Mouse (Mus musculus) forebrain, embryonic 13.5 days (tissue): ENCODE data around the gene Carmil1. TPM values are rescaled to one million over a fixed set of nuclear protein-coding genes. Genes with fewer than 3 reads are reported as not detected.

Experiments
- ATAC-seq: fragments of 200-750 bp; cut with Nextera tagmentation; 2 replicates; pipeline ENCODE4 v1.8.0; 2017
- H3K27ac ChIP-seq: fragments of 300-500 bp; sonication (generic); 2 replicates; pipeline ENCODE4 v1.5.1; 2015; ENCODE audit warnings: inconsistent platforms, mild to moderate bottlenecking, moderate library complexity
- H3K27me3 ChIP-seq: fragments of 300-500 bp; sonication (generic); 2 replicates; pipeline ENCODE4 v1.6.1; 2015; ENCODE audit warnings: mild to moderate bottlenecking, inconsistent platforms
- H3K36me3 ChIP-seq: fragments of 300-500 bp; sonication (generic); 2 replicates; pipeline ENCODE4 v1.6.1; 2015; ENCODE audit warnings: mild to moderate bottlenecking, inconsistent platforms; ENCODE audit not compliant: poor library complexity, severe bottlenecking
- H3K4me1 ChIP-seq: fragments of 300-500 bp; sonication (generic); 2 replicates; pipeline ENCODE4 v1.6.1; 2015; ENCODE audit warnings: inconsistent platforms
- H3K4me2 ChIP-seq: fragments of 300-500 bp; sonication (generic); 2 replicates; pipeline ENCODE4 v1.6.1; 2015; ENCODE audit warnings: inconsistent platforms, mild to moderate bottlenecking, moderate library complexity
- H3K4me3 ChIP-seq: fragments of 300-500 bp; sonication (generic); 2 replicates; pipeline ENCODE4 v1.5.1; 2015; ENCODE audit warnings: mild to moderate bottlenecking, inconsistent platforms
- H3K9ac ChIP-seq: fragments of 300-500 bp; sonication (generic); 2 replicates; pipeline ENCODE4 v1.6.1; 2015; ENCODE audit warnings: mild to moderate bottlenecking, inconsistent platforms
- H3K9me3 ChIP-seq: fragments of 300-500 bp; sonication (generic); replicated peaks from 2 replicates; pipeline ENCODE4 v1.6.1; 2016; ENCODE audit warnings: inconsistent platforms
- WGBS: fragments of 180-500 bp; shearing (Covaris S2); methylation state at CpG from one replicate; pipeline ENCODE4 v1.1.7; 2015; 5-methylcytosine and 5-hydroxymethylcytosine counted together
- polyA plus RNA-seq: library from polyadenylated mRNA; unstranded; fragments of >200 nt; fragmentation: Nextera tagmentation; extraction: Ambion mirVana; gene quantifications from 2 replicates; pipeline ENCODE4 v1.2.1, GENCODE M21; 2015

Gene Carmil1
- polyA plus RNA-seq, 1 experiment from 2014 or later = 20.6 TPM

GRCm38 (mm10) chr13:24251236-24251635, 29.4 kb downstream of the Carmil1 start:
- WGBS = 95% methylated on average over 7 of the region's 7 CpGs
- no peak for ATAC-seq
- H3K36me3 ChIP-seq = no peaks in the 10 kb centered on the region
- no peaks in the 10 kb centered on the region for H3K9me3 ChIP-seq
- H3K4me2 ChIP-seq = no peak overlapping the region
- no peak overlapping the region for H3K9ac ChIP-seq
- H3K4me3 ChIP-seq = no peak overlapping the region
- no peak overlapping the region for H3K27ac ChIP-seq
- no peaks in the 10 kb centered on the region for H3K4me1 ChIP-seq
- no peaks in the 10 kb centered on the region for H3K27me3 ChIP-seq

GRCm38 (mm10) chr13:24247928-24248327, 32.7 kb downstream of the Carmil1 start:
- H3K36me3 ChIP-seq = no peaks in the 10 kb centered on the region
- H3K4me3 ChIP-seq = no peak overlapping the region
- WGBS = 85% methylated on average over 5 of the region's 5 CpGs
- no peak overlapping the region for H3K27ac ChIP-seq
- H3K9me3 ChIP-seq = no peaks in the 10 kb centered on the region
- no peak overlapping the region for H3K9ac ChIP-seq
- peaks cover 7% of the 10 kb centered on the region for H3K4me1 ChIP-seq
- H3K27me3 ChIP-seq = no peaks in the 10 kb centered on the region
- ATAC-seq = no peak
- H3K4me2 ChIP-seq = no peak overlapping the region

DNA sequence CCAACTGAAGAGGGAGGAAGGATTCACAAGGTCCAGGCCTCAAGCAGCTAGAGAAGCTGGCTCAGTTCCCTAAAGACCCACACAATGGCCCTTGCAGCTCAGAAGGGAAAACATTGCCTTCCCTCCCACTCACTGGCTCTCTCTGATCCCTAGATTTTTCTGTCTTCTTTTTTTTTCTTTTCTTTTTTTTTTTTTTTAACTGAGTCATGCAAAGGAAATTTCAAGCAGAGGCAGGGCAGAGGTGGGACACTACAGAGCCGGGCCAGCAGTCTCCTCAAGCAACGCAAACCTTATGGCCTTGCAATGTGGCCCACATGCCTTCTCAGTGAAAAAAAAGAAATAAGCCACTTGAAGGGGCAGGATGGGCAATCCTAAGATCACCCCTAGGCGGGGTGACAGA, 33.2 kb downstream of the Carmil1 start:
- H3K4me2 ChIP-seq = no peak overlapping the region
- H3K4me1 ChIP-seq = peaks cover 11% of the 10 kb centered on the region
- no peaks in the 10 kb centered on the region for H3K27me3 ChIP-seq
- no peak overlapping the region for H3K9ac ChIP-seq
- H3K36me3 ChIP-seq = no peaks in the 10 kb centered on the region
- 91% methylated on average over 3 of the region's 3 CpGs for WGBS
- no peak for ATAC-seq
- H3K9me3 ChIP-seq = no peaks in the 10 kb centered on the region
- H3K4me3 ChIP-seq = no peak overlapping the region
- H3K27ac ChIP-seq = no peak overlapping the region

- Histone ChIP-seq H3K4me3 (no peak overlapping the region), H3K4me1 (peaks cover 23% of the 10 kb centered on the region), H3K27ac (no peak overlapping the region), H3K9me3 (no peaks in the 10 kb centered on the region), H3K4me2 (no peak overlapping the region), H3K27me3 (no peaks in the 10 kb centered on the region), H3K9ac (no peak overlapping the region), H3K36me3 (no peaks in the 10 kb centered on the region)
- 90% methylated on average over 6 of the region's 6 CpGs for WGBS
- ATAC-seq = no peak
Observed at GRCm38 (mm10) chr13:24246266-24246665, 34.3 kb downstream of the Carmil1 start.

DNA sequence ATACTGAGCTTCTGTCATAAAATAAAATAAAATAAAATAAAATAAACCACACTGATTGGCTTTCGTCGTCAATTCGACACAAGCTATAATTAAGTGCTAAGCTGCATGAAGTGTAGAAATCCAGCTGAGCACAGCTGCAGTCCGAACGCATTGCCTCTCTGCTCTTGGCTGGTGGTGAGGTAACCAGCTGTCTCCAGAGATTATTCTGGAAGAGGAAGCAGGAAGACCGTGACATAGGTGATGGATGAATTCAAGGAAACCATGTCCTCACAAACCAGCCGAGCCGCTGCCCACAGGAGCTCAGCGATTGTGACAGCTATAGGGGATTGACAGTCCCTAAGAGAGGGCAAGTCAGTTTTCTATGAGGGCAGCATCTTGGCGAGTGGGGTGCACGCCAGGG, 36.0 kb downstream of the Carmil1 start:
- H3K4me1 ChIP-seq = peaks cover 27% of the 10 kb centered on the region
- H3K9ac ChIP-seq = no peak overlapping the region
- no peaks in the 10 kb centered on the region for H3K36me3 ChIP-seq
- no peaks in the 10 kb centered on the region for H3K27me3 ChIP-seq
- no peak for ATAC-seq
- H3K4me2 ChIP-seq = no peak overlapping the region
- H3K4me3 ChIP-seq = no peak overlapping the region
- no peaks in the 10 kb centered on the region for H3K9me3 ChIP-seq
- H3K27ac ChIP-seq = no peak overlapping the region; the same call in 1 of the 2 replicates
- 72% methylated on average over 11 of the region's 11 CpGs for WGBS

DNA sequence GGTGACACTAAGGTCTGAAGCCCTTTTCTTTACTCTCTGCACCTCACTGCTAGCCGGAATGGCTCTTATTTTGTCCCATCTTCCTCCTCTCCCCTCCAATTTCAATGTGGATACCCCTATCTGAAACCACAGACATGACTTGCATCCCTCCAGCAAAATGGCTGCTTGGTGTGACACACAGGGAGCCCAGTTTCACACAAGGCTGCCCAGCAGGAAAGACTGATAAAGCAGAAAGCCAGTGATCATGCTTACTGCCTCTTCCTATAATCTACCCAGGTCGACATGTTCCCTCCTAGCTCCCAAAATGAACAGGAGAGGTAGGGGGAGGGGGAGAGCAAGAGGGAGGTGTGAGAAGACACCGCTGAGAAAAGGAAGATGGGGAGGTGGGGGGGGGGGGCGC, 36.6 kb downstream of the Carmil1 start:
- Histone ChIP-seq H3K27ac (no peak overlapping the region), H3K4me2 (no peak overlapping the region), H3K36me3 (no peaks in the 10 kb centered on the region), H3K4me3 (no peak overlapping the region), H3K9ac (no peak overlapping the region), H3K9me3 (no peaks in the 10 kb centered on the region), H3K27me3 (no peaks in the 10 kb centered on the region), H3K4me1 (peaks cover 27% of the 10 kb centered on the region)
- no peak for ATAC-seq
- 80% methylated on average over 3 of the region's 4 CpGs for WGBS

- ATAC-seq = peak; percentile 66
- Histone ChIP-seq H3K9me3 (no peaks in the 10 kb centered on the region), H3K9ac (no peak overlapping the region), H3K27ac (peak overlapping the region; percentile 73), H3K4me2 (no peak overlapping the region), H3K4me1 (peaks cover 27% of the 10 kb centered on the region), H3K27me3 (no peaks in the 10 kb centered on the region), H3K4me3 (no peak overlapping the region), H3K36me3 (no peaks in the 10 kb centered on the region)
- 4% methylated on average over 5 of the region's 5 CpGs for WGBS
Observed at GRCm38 (mm10) chr13:24242429-24243106, 38.0 kb downstream of the Carmil1 start.

DNA sequence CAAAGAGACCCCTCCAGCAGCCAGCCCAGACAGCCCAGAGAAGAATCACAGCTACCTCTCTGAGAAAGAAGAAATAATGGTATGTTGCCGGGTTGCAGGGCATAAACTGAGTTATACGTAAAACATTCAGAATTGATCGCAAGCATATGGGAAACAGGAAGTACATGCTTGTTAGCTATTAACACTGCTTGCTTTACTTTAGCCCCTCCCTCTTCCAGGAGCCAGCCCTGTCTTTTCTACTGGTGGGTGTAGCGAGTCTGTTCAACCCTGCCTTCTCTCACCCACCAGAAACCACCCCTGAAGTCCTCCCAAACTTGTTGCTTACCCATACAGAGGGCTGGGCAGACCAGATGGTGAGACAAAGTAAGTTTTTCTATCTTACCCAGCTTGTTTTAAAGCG, 39.4 kb downstream of the Carmil1 start:
- no peak for ATAC-seq
- Histone ChIP-seq H3K27ac (no peak overlapping the region), H3K9ac (no peak overlapping the region), H3K4me2 (no peak overlapping the region), H3K9me3 (no peaks in the 10 kb centered on the region), H3K27me3 (no peaks in the 10 kb centered on the region), H3K36me3 (no peaks in the 10 kb centered on the region), H3K4me3 (no peak overlapping the region), H3K4me1 (peaks cover 27% of the 10 kb centered on the region)
- WGBS = 89% methylated on average over 5 of the region's 5 CpGs

GRCm38 (mm10) chr13:24240430-24240829, 40.2 kb downstream of the Carmil1 start:
- Histone ChIP-seq H3K27ac (no peak overlapping the region), H3K4me1 (peaks cover 27% of the 10 kb centered on the region), H3K9me3 (no peaks in the 10 kb centered on the region), H3K36me3 (no peaks in the 10 kb centered on the region), H3K4me3 (no peak overlapping the region), H3K4me2 (no peak overlapping the region), H3K27me3 (no peaks in the 10 kb centered on the region), H3K9ac (no peak overlapping the region)
- no peak for ATAC-seq
- WGBS = 77% methylated on average over 4 of the region's 4 CpGs

DNA sequence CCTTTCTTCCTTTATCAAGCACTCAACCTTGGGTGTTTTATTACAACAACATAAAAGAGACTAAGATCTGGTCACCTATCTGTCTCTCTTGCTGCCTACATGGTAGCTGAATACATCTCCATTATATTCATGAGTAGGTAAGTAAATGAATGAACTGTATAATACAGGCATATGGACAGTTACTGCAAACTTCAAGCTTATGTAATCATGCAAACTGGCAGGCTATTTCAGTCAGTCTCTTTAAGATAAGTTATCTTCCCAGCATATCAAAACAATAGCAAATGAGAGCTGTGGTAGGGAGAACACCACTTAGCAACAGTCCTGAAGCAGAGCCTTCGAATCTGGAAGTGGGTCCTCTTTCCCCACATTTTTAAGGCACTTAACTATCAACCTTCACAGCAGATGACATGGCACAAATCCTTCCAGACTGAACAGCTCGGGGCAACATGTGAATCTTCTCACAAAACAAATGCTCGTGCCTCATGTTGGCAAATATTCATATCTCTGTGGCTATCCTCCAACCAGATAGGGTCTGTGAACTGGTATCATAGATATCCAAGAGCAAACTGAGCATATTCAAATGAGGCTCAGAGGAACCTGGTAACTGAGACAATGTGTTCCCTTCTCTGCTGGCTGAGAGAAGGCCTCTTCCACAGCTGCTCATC, 42.0 kb downstream of the Carmil1 start:
- peaks cover 27% of the 10 kb centered on the region for H3K4me1 ChIP-seq
- WGBS = 82% methylated on average over 3 of the region's 3 CpGs
- no peak overlapping the region for H3K27ac ChIP-seq
- H3K36me3 ChIP-seq = no peaks in the 10 kb centered on the region
- no peak overlapping the region for H3K4me3 ChIP-seq
- no peaks in the 10 kb centered on the region for H3K9me3 ChIP-seq
- no peak overlapping the region for H3K4me2 ChIP-seq
- no peak overlapping the region for H3K9ac ChIP-seq
- H3K27me3 ChIP-seq = no peaks in the 10 kb centered on the region
- ATAC-seq = no peak

DNA sequence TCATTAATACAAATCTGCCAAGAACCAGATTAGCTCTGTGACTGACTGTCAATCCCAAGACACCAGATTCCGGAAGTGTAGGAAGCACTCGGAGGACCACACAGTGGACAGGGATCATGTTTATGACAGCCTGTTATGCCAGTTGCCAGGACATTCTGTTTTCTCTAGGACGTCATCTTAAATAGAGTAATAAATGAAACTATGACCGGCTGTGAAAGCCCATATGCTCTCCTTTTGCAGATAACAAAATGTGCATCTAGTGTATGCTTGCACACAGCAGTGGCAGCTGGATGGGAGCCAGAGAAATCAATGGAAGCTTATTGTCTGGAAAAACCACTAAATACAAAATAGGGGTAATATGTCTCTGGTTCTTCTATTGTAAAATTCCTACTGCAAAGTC, 43.9 kb downstream of the Carmil1 start:
- no peak for ATAC-seq
- no peaks in the 10 kb centered on the region for H3K36me3 ChIP-seq
- no peak overlapping the region for H3K27ac ChIP-seq
- WGBS = 85% methylated on average over 4 of the region's 4 CpGs
- no peaks in the 10 kb centered on the region for H3K9me3 ChIP-seq
- no peak overlapping the region for H3K9ac ChIP-seq
- no peak overlapping the region for H3K4me2 ChIP-seq
- H3K4me3 ChIP-seq = no peak overlapping the region
- H3K27me3 ChIP-seq = no peaks in the 10 kb centered on the region
- peaks cover 14% of the 10 kb centered on the region for H3K4me1 ChIP-seq

DNA sequence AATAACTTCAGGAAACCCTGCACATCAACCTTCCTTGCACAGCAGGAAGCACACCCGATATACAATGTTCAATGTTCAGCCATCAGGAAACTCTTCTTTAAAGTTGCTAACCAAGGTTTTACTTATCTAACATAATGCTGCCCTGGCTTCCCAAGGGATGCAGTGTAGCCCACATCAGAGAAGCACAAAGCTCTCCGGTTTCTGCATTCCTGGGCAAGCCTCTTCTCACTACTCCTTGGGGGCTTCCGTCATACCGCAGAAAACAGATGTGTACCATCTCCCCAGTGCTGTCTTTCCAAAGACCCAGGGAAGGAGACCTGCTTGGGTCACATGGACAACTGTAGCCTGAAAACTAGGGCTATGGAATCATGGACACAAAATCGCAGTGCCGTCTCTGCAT, 47.8 kb downstream of the Carmil1 start:
- H3K4me3 ChIP-seq = no peak overlapping the region
- H3K4me2 ChIP-seq = no peak overlapping the region
- H3K4me1 ChIP-seq = 0 out of 2 replicates have a peak, but pooled peaks cover 6% of the 10 kb centered on the region
- no peak overlapping the region for H3K9ac ChIP-seq
- H3K27ac ChIP-seq = no peak overlapping the region
- ATAC-seq = no peak
- H3K27me3 ChIP-seq = no peaks in the 10 kb centered on the region
- WGBS = 92% methylated on average over 6 of the region's 6 CpGs
- H3K9me3 ChIP-seq = 0 out of 2 replicates have a peak, but pooled peaks cover 7% of the 10 kb centered on the region
- no peaks in the 10 kb centered on the region for H3K36me3 ChIP-seq
